Mouse (Mus musculus) A20 (cell line): Measurements from ENCODE around the gene Hdgfl2.
"Not testable (repeated sequence)": the region's sequence is repeated elsewhere in the genome, so short reads cannot be mapped to it uniquely, and the experiment has no call there.

Experiments
- DNase-seq: peaks from one replicate; pipeline ENCODE4 v3.0.0-alpha.2; 2011; ENCODE audit warnings: low read depth, low spot score

Hdgfl2 gene

GRCm38 (mm10) chr17:56062081-56062480, 17.4 kb upstream of the Hdgfl2 start:
- no peak for DNase-seq

DNA sequence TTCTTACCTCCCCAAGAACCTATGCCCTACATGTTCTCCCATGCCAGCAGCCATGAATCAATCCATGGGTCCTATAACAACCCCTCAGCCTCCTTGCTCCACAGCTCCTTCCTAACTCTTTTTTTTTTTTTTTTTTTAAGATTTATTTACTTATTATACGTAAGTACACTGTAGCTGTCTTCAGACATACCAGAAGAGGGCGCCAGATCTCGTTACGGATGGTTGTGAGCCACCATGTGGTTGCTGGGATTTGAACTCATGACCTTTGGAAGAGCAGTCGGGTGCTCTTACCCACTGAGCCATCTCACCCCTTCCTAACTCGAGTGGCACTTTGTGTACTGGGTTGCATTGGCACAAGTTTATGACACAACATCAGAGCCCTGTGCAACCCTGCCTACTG, 13.7 kb upstream of the Hdgfl2 start:
- DNase-seq, result peak; percentile 14

DNA sequence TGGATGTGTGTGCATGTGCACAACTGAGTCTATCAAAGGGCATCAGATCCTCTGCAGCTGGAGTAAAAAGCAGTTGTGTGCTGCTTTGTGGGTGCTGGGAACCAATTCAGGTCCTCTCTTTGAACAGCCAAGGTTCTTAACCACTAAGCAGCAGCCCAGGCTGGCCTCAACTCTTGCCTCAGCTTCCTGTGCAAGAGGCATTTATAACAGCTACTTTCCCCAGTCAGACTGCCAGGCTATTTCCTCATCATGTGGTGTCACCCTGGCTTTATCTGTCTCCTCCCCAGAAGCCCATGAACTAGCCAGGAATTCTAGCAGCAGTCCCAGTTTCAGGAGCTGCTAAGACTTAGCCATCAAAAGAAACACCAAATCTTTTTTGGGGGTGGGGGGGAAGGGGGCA, 13.0 kb upstream of the Hdgfl2 start:
- no peak for DNase-seq

DNA sequence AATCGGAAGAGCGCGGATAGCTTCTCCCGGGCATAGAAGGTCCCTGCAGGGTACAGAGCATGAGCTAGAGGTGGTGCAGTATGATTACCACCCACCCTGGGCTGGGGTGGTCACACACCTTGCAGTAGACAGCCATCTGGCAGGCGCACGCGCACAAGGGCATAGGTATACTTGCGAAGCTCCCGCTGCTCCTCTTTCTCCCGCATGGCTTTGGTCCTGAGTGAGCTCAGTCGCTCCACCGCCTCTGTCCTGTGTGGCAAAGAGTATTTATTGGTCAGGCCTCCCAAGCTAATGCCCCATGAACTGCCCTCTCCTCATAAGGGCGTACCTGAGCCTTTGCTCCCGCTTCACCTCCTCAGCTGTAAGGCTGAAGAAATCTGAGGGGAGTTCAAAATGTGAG, 10.4 kb upstream of the Hdgfl2 start:
- DNase-seq, result no peak

DNA sequence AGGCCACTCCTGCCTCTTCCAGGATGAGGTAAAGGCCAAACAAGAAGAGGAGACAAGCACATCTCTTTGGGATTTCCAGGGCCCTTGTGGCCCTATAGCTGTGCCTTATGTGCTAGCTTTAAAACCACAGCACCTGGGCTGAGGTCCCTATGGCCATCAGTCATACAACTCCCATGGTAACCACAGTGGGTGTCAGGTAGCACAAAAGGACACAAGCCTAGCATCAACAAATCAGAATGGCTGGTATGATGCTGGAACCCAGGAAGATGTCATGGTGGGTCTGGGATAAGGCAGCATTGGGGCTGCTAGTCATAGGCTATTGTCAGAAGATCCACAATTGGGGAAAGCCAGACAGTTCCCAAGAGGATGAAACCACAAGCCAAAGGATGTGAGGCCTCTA, 8.3 kb upstream of the Hdgfl2 start:
- no peak for DNase-seq

GRCm38 (mm10) chr17:56072243-56072642, 7.2 kb upstream of the Hdgfl2 start:
- no peak for DNase-seq

DNA sequence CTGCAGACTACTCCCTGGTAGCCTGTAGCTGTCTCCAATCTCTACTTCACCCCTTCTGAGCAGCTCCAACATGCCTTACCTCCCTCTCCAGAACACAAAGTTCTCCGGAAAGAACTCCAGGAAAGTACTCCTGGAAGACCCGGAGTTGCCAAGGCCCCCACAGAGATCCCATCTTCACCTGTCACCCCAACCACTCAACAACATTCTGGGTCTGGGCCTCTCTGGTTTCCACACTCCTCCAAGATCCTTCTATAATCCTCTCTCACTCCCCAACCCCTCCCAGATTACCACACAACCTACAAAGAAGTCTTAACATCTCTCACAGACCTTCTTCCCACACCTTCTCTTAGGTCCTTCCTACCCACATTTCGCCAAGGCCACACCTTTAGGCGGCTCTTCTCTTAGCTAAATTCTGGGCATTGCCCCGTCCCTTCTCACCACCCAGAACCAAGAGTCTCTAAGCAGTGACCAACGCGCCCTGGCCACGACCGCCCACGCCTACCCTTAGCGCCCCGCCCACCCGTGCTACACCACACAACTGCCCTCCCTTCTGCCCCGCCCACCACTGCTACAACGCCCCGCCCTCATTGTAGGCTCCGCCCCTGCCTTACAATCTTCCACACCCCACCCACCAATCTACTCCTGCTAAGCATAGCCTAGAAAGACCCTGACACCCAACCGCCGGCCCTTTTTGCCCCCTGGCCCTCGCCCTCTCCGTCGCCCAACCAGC, 5.2 kb upstream of the Hdgfl2 start:
- peak; percentile 92 for DNase-seq

DNA sequence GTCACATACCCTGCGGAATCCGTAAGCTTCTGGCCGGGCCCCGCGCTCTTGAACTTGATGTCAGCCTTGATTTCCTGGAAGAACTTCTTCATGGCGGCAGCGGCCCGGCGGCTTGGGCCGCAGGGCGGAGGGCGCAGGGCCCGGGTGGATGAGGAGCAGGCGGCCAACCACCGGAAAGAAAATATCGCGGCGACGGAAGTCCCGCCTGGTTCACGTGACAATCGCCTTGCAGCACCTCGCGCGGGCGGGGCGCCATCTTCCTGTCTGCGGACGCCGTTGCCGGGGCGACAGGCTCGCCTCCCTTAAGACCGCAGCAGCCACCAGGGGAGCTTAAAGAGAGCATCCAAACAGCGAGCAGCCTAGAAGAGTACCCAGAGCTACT, 4.6 kb upstream of the Hdgfl2 start, which contains the start of gene Ubxn6:
Gene Ubxn6, minus strand, starts transcription at position 202 of the 382 bp plus-strand sequence.
- peak; percentile 97 for DNase-seq

DNA sequence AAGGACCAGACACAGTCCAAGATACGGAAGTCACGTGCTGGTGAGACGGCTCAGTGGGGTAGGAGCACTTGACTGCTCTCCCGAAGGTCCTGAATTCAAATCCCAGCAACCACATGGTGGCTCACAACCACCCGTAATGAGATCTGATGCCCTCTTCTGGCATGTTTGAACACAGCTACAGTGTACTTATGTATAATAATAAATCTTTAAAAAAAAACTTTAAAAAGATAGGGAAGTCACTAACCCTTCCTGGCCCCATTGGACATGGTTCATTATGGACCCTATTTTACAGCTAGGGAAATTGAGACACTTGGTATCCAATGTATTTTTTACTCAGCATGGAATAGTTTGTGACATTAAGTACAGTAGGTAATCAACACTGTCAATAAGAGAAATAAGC, 1.9 kb upstream of the Hdgfl2 start:
- peak; percentile 36 for DNase-seq

GRCm38 (mm10) chr17:56078361-56078760, 1.1 kb upstream of the Hdgfl2 start:
- not testable (repeated sequence) for DNase-seq

- DNase-seq, result no peak
Observed at GRCm38 (mm10) chr17:56079921-56080320, 487 bp downstream of the Hdgfl2 start.

GRCm38 (mm10) chr17:56080781-56081585, 1.5 kb downstream of the Hdgfl2 start:
- DNase-seq, result peak; percentile 62

GRCm38 (mm10) chr17:56092312-56092711, 12.9 kb downstream of the Hdgfl2 start:
- DNase-seq, result no peak

GRCm38 (mm10) chr17:56092794-56093193, 13.4 kb downstream of the Hdgfl2 start:
- no peak for DNase-seq

- no peak for DNase-seq
Observed at GRCm38 (mm10) chr17:56096883-56097282, 17.4 kb downstream of the Hdgfl2 start.

DNA sequence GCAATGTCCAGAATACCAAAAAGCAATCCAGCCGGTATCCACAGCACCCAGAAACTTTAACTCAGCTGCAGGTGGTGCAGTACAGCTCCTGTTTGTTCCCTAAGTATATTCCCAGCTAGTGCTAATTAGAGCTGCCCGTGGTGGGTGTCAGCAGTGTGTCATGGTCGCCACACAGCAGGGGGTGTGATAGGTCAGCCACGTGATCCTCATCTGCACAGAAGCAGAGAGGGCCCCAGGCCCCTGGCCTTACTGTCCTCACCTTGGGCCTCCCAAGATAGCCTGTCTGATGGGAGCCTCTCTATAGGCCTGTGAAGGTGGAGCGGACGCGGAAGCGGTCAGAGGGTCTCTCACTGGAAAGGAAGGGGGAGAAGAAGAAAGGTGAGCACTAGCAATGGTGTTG, 18.7 kb downstream of the Hdgfl2 start:
- DNase-seq, result peak; percentile 55

- peak; percentile 64 for DNase-seq
Observed at GRCm38 (mm10) chr17:56098711-56099572, 19.5 kb downstream of the Hdgfl2 start.

- DNase-seq, result no peak
Observed at GRCm38 (mm10) chr17:56100811-56101210, 21.4 kb downstream of the Hdgfl2 start.

DNA sequence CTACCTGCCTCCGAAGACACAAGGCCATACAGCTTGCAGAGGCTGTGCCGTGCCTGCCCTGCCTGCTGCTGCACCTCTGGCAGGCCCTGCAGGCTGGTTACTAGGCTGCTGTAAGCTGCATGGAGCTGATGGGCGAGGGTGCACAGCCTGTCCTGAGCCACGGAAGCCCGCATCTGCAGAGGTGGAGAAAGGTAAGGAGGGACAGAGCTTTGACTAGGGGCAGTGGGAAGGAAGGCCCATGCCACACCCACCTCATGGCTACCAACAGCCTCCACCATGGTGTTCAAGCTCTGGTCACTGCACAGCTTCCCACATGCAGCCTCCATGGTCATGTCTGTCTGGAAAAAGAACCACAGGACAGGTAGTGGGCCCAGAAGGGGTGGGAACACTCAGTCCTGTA, 22.7 kb downstream of the Hdgfl2 start:
- no peak for DNase-seq

- no peak for DNase-seq
Observed at GRCm38 (mm10) chr17:56102927-56103326, 23.5 kb downstream of the Hdgfl2 start.

GRCm38 (mm10) chr17:56103465-56104285, 24.2 kb downstream of the Hdgfl2 start:
- no peak for DNase-seq
